Mouse (Mus musculus) heart, adult 9 months (tissue): Measurements from ENCODE around the gene Lect2.

ENCODE experiments used
- DNase-seq, 2 experiments: peaks; one replicate each; pipeline ENCODE4 v3.0.0; 2022; ENCODE audit warnings: low spot score in 2 of 2

Gene Lect2

DNA sequence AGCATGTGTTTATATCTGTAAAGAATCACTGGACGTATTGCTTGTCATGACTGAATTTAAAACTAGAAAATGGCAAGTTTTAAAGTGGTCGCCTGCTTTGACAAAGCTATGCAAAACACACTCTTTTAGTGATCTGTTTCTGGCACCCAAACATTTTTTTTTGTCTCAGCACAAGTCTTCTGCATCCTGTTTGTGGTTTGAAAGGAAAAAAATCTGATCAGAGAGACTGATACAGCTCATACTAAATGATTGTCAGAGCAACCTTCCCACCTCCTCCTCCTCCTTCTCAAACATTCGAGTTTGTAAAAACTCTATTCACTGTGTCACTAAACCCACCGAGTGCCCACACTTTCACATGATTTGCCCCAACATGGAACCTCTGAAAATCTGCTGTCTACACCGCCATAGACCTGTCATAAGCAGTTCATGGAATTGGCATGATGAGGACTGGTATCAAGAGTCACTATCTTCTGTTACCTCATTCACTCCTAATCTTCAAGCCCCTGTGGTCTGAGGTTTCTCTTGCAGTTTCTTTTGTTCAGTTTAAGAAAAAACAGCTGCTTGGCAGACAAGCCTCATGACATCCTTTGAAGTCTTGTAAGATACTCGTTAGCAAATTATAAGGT is 41.3 kb downstream of the Lect2 start:
- no peak for DNase-seq

DNA sequence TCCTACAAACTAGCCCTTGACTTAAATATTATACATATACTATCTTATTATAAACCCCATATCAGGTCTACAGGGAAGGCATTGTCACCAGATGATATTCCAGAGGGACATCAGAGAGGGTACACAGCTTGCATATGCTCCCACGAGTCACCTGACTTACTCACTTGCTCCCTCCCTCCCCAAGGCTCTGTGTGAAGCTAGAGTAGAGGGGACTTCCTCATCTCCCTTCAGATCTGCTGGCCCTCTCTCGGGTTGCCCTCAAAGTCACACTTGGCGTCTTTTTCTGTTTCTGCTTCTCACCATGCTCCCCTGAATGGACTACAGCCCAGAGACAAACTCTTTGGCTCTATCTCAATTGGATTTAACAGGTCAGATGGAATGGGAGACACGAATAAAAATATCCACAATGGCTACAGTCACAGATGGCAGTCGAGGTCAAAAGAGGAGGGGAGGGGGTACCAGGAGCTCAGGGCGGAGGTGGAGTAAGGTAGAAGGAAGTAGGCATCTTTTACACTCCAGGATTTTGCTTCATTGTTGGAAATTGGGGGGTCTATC is 46.4 kb downstream of the Lect2 start:
- no peak for DNase-seq

DNA sequence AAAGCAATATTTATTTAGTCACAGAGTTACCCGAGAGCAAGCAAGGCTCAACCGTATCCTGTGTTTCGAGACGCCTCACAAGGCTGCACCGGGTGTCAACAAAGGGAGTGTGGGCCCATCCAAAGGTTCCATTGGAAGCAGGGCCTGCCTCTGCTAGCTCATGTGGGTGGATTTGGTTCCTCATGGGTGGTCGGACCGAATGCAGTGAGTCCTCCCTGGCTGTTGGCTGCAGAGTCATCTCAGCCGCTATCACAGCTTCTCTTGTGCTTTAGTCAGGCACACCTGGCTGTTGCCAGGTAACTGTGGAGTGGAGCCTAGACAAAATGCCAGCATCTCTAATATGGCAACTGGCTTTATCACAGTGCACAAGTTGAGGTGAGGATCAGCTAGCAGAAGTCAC is 47.7 kb downstream of the Lect2 start:
- no peak for DNase-seq

DNA sequence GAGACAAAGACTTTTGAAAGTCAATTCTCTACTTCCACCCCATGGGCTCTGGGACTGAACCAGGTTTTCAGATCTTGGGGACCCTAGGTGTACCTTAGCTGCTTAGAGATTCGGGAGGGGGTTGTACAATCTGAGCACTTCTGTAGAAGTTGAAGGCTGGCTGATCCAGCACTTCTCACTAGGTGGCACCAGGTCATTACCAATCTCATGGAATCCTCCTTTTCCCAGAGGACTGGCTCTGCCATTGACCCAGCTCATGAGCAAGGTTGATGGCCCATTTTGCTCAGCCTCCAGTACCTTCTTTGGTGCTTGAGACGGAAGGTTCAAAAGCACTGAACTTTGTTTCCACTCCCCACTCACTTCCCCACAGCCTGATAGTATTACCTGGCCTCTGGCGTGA is 48.2 kb downstream of the Lect2 start:
- DNase-seq = no peak

DNA sequence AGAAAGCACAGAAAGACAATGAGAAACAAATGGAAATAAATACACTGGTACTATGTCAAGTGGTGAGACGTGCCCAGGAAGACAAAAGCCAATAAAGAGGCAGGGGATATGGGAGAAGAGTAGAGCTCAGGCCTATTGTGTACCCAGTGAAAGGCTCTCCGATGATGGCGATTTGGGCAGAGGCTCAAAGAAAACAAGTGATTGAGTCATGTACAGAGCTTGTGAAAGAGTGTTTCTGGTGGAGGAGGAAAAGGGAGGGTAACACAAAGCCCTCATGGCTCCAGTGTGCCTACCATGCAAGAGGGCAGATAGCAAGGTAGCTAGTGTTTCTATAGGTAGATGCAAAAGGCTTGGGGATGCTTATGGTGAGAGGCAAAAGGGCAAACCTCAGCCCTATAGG is 53.9 kb downstream of the Lect2 start:
- no peak for DNase-seq
